Mouse (Mus musculus): ENCODE data around the gene Evi2b.

DNA sequence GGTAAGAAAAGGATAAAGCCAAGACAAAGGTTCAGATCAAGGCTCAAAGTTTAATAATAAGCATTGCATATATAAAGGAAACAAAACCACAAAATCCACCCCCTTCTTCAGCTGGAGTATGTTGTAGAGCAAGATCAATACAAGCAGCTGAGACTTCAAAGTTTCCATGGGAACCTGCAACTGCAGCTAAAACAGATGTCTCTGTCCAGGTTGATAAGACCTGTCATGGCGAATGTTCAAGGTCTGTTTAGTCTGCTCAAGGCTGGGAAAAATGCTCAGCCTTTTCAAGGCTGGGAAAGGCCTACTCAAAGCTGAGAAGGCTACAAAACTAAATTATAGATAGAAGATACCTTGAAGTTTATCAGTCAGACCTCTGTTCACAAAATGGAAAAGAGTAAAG, 29.1 kb upstream of the Evi2b start:
- no peak for TF ChIP-seq GATA1 (IDR thresholded peaks at IDR 0.05; ENCODE audit: borderline replicate concordance, low read length)
- no peak for TF ChIP-seq FLI1 (IDR thresholded peaks at IDR 0.05; ENCODE audit: low read length)
